ENCODE assay signal across 32 mouse cellular contexts in genomic region chr3:127890008-127890407, GRCm38 (mm10). TPM values are rescaled to one million over a fixed set of nuclear protein-coding genes. Genes with fewer than 3 reads are reported as not detected.
DNase-seq lines count a peak whose midpoint lies in the region; ATAC-seq and TF ChIP-seq lines count a peak whose summit lies in the region.
"Had no signal": no experiment of that assay in that cellular context is flagged by ENCODE, and none has a peak within 500 bp of the region (broad histone marks: within the 10 kb centered on the region; RNA-seq: fewer than 3 reads in every experiment).

No protein-coding gene starts in this region.

- TF ChIP-seq EP300 in liver, embryonic 14.5 days (IDR thresholded peaks at IDR 0.05; ENCODE audit: low read depth), result no peak
- no peak for TF ChIP-seq EP300 in liver, postnatal 0 days (IDR thresholded peaks at IDR 0.05; ENCODE audit: low read depth)

- DNase-seq in gastrocnemius, adult 2 months, result no peak
- no peak for DNase-seq in gastrocnemius, postnatal 4 days (ENCODE audit: low spot score in 2 of 2)
- DNase-seq in liver, embryonic 11.5 days (ENCODE audit: low spot score), result no peak
- no peak for DNase-seq in liver
- DNase-seq in liver, embryonic 14.5 days (ENCODE audit: low read depth in 3 of 3, low spot score in 3 of 3), result no peak
- DNase-seq in liver, postnatal 0 days, result no peak
- no peak for DNase-seq in Muller cell, postnatal 12 days (ENCODE audit: inconsistent ontology term)
- no peak for DNase-seq in cerebellum, adult 18-20 months
- DNase-seq: adrenal gland, postnatal 10 days; adrenal gland, postnatal 36 days; B cell, adult 2 months; cerebellum, adult 11 months; cerebellum, adult 8-10 months; cerebellum, postnatal 10 days; cerebellum, postnatal 36 days; embryo, embryonic 11 days; forebrain, postnatal 0 days; gastrocnemius, postnatal 10 days; gastrocnemius, postnatal 36 days; heart, adult 11 months; heart, postnatal 36 days; kidney, adult 11 months had no signal

- ATAC-seq in liver, embryonic 11.5 days (replicated peaks; ENCODE audit: low FRiP score), result no peak
- no peak for ATAC-seq in liver, embryonic 14.5 days (ENCODE audit: insufficient read depth)
- ATAC-seq in liver, postnatal 0 days, result no peak
- ATAC-seq: forebrain, embryonic 14.5 days; forebrain, postnatal 0 days; hindbrain, embryonic 16.5 days; intestine, embryonic 15.5 days had no signal

- intact Hi-C loops in gastrocnemius, adult 2 months (cut with DNase I), result no loop called here

- H3K36me3 ChIP-seq in liver, embryonic 11.5 days (ENCODE audit: control insufficient read depth, insufficient read depth, low read length), result no peaks in the 10 kb centered on the region
- peaks cover 41% of the 10 kb centered on the region for H3K36me3 ChIP-seq in liver, embryonic 14.5 days (replicated peaks; ENCODE audit: control insufficient read depth, insufficient read depth, low read depth)
- peaks cover 13% of the 10 kb centered on the region; the same call in 1 of the 2 replicates for H3K36me3 ChIP-seq in liver, postnatal 0 days (replicated peaks; ENCODE audit: insufficient read depth, low read length)
- H3K36me3 ChIP-seq: embryonic facial prominence, embryonic 10.5 days; embryonic facial prominence, embryonic 13.5 days; hindbrain, embryonic 10.5 days; hindbrain, embryonic 13.5 days; intestine, embryonic 15.5 days had no signal

- H3K4me2 ChIP-seq in liver, embryonic 11.5 days, result peak overlapping the region; percentile 23
- H3K4me2 ChIP-seq in liver, embryonic 14.5 days (ENCODE audit: low read depth), result peak overlapping the region; percentile 74
- H3K4me2 ChIP-seq in liver, postnatal 0 days (ENCODE audit: low read depth, low read length), result peak overlapping the region; percentile 46; the same call in 1 of the 2 replicates
- H3K4me2 ChIP-seq: embryonic facial prominence, embryonic 13.5 days; heart, embryonic 11.5 days; hindbrain, embryonic 13.5 days; intestine, embryonic 15.5 days had no signal

- H3K4me3 ChIP-seq in gastrocnemius, adult 2 months, result no peak overlapping the region
- H3K4me3 ChIP-seq in liver, embryonic 11.5 days (ENCODE audit: low read depth, low read length), result no peak overlapping the region
- peak overlapping the region in 1 of 2 experiments; percentile 22; a peak in 2 of 4 replicates for H3K4me3 ChIP-seq in liver, embryonic 14.5 days (ENCODE audit: insufficient read depth in 1 of 2, low read depth in 2 of 2, low read length in 2 of 2)
- H3K4me3 ChIP-seq in liver, postnatal 0 days (ENCODE audit: low read depth, low read length), result no peak overlapping the region
- H3K4me3 ChIP-seq: embryonic facial prominence, embryonic 10.5 days; embryonic facial prominence, embryonic 13.5 days; hindbrain, embryonic 10.5 days; hindbrain, embryonic 13.5 days; intestine, embryonic 15.5 days had no signal

- peaks cover 29% of the 10 kb centered on the region for H3K4me1 ChIP-seq in liver, embryonic 11.5 days (replicated peaks; ENCODE audit: control insufficient read depth, insufficient read depth, low read length)
- H3K4me1 ChIP-seq in liver, embryonic 14.5 days (replicated peaks; ENCODE audit: control insufficient read depth in 2 of 2, insufficient read depth in 2 of 2, low read length in 1 of 2), result peaks cover 54 to 57% of the 10 kb centered on the region in 2 experiments
- peaks cover 21% of the 10 kb centered on the region for H3K4me1 ChIP-seq in liver, postnatal 0 days (ENCODE audit: insufficient read depth)
- H3K4me1 ChIP-seq: embryonic facial prominence, embryonic 10.5 days; embryonic facial prominence, embryonic 13.5 days had no signal

- H3K9me3 ChIP-seq in liver, embryonic 11.5 days (ENCODE audit: control insufficient read depth, low read length), result no peaks in the 10 kb centered on the region
- no peaks in the 10 kb centered on the region for H3K9me3 ChIP-seq in liver, embryonic 14.5 days (ENCODE audit: control insufficient read depth, low read length)
- no peaks in the 10 kb centered on the region for H3K9me3 ChIP-seq in liver, postnatal 0 days (ENCODE audit: low read length)
- H3K9me3 ChIP-seq: embryonic facial prominence, embryonic 10.5 days; embryonic facial prominence, embryonic 13.5 days; G1E; hindbrain, embryonic 10.5 days; hindbrain, embryonic 13.5 days; intestine, embryonic 15.5 days had no signal

- H3K27me3 ChIP-seq in liver, embryonic 11.5 days (replicated peaks; ENCODE audit: control insufficient read depth, insufficient read depth, low read length), result no peaks in the 10 kb centered on the region
- H3K27me3 ChIP-seq in liver, embryonic 14.5 days (ENCODE audit: control insufficient read depth, insufficient read depth, low read length), result no peaks in the 10 kb centered on the region
- H3K27me3 ChIP-seq in liver, postnatal 0 days (ENCODE audit: insufficient read depth, low read length), result no peaks in the 10 kb centered on the region
- H3K27me3 ChIP-seq: CH12.LX; intestine, embryonic 15.5 days had no signal

- peak overlapping the region; percentile 43; the same call in 1 of the 2 replicates for H3K27ac ChIP-seq in gastrocnemius, adult 2 months
- peak overlapping the region; percentile 70 for H3K27ac ChIP-seq in liver, embryonic 11.5 days (ENCODE audit: low read depth, low read length)
- peak overlapping the region; percentile 93 for H3K27ac ChIP-seq in liver, embryonic 14.5 days
- peak overlapping the region; percentile 63; the same call in 1 of the 2 replicates for H3K27ac ChIP-seq in liver, postnatal 0 days (ENCODE audit: low read depth)
- H3K27ac ChIP-seq: embryonic facial prominence, embryonic 10.5 days; embryonic facial prominence, embryonic 13.5 days; hindbrain, embryonic 10.5 days; hindbrain, embryonic 13.5 days; intestine, embryonic 15.5 days had no signal

- no peak overlapping the region for H3K9ac ChIP-seq in liver, embryonic 11.5 days (ENCODE audit: low read depth, low read length)
- H3K9ac ChIP-seq in liver, embryonic 14.5 days (replicated peaks), result peak overlapping the region; percentile 49
- no peak overlapping the region for H3K9ac ChIP-seq in liver, postnatal 0 days (replicated peaks)
- H3K9ac ChIP-seq: embryonic facial prominence, embryonic 13.5 days; forebrain, postnatal 0 days; hindbrain, embryonic 13.5 days; intestine, embryonic 15.5 days had no signal

- TF ChIP-seq CTCF in gastrocnemius, adult 2 months (IDR thresholded peaks at IDR 0.05), result no peak
- no peak for TF ChIP-seq CTCF in liver, embryonic 14.5 days (IDR thresholded peaks at IDR 0.05; ENCODE audit: low read depth)
- no peak for TF ChIP-seq CTCF in liver, postnatal 0 days (IDR thresholded peaks at IDR 0.05; ENCODE audit: low read depth)

RNA-seq across cellular contexts. Expression of gene Fam241a, which starts 6.1 kb away (rescaled TPM):
- total RNA-seq in gastrocnemius, adult 2 months (2021), result 1 to 10 TPM; 3.5 to 4.2 TPM
- 1 to 10 TPM; 8.9 to 10.0 TPM for total RNA-seq in gastrocnemius, postnatal 4 days (2021)
- 42.2 and 44.2 TPM in 2 replicates for polyA plus RNA-seq in liver, embryonic 11.5 days (2014; fragmentation: Nextera tagmentation; extraction: Ambion mirVana)
- polyA plus RNA-seq in liver, embryonic 14.5 days (2012; rRNA removed), result 16.9 and 24.2 TPM in 2 replicates
- 51.9 and 56.9 TPM in 2 replicates for polyA plus RNA-seq in liver, embryonic 14.5 days (2014; fragmentation: Nextera tagmentation; extraction: Ambion mirVana)
- 25.5 and 28.2 TPM in 2 replicates for polyA plus RNA-seq in liver, postnatal 0 days (2015; fragmentation: Nextera tagmentation; extraction: Ambion mirVana)

RNA-seq across cellular contexts. Expression of gene Ap1ar, which starts 52.7 kb away (rescaled TPM):
- 10 to 100 TPM; 22.2 to 25.1 TPM for total RNA-seq in gastrocnemius, adult 2 months (2021)
- 10 to 100 TPM; 19.8 to 20.8 TPM for total RNA-seq in gastrocnemius, postnatal 4 days (2021)
- polyA plus RNA-seq in liver, embryonic 11.5 days (2014; fragmentation: Nextera tagmentation; extraction: Ambion mirVana), result 55.7 and 55.8 TPM in 2 replicates
- polyA plus RNA-seq in liver, embryonic 14.5 days (2012; rRNA removed), result 15.3 and 23.6 TPM in 2 replicates
- 12.4 and 15.7 TPM in 2 replicates for polyA plus RNA-seq in liver, embryonic 14.5 days (2014; fragmentation: Nextera tagmentation; extraction: Ambion mirVana)
- polyA plus RNA-seq in liver, postnatal 0 days (2015; fragmentation: Nextera tagmentation; extraction: Ambion mirVana), result 11.1 and 12.9 TPM in 2 replicates

Comparison
In these comparisons a context has a peak if more than half of its experiments do, and no peak if none do; other contexts are left out.
1. H3K27ac ChIP-seq: peak in every context shown above with its lines; median percentile 93 in liver, embryonic 14.5 days; 70 in liver, embryonic 11.5 days; 63 in liver, postnatal 0 days; 43 in gastrocnemius, adult 2 months.
2. H3K4me2 ChIP-seq: peak in every context shown above with its lines; median percentile 74 in liver, embryonic 14.5 days; 46 in liver, postnatal 0 days; 23 in liver, embryonic 11.5 days.